Mouse (Mus musculus) thymus, postnatal 36 days (tissue): ENCODE results near the gene Map3k19.

Source experiments
- DNase-seq, 2 experiments: peaks; one replicate each; pipeline ENCODE4 v3.0.0; 2022; ENCODE audit warnings: mixed read lengths in 2 of 2

The Map3k19 gene

GRCm38 (mm10) chr1:127796341-127796740 lies 58.5 kb downstream of the Map3k19 start:
- peak; percentile 15 to 26 for DNase-seq

- DNase-seq: no peak
Measured at GRCm38 (mm10) chr1:127795087-127795769, 59.6 kb downstream of the Map3k19 start.

GRCm38 (mm10) chr1:127793459-127793858 lies 61.4 kb downstream of the Map3k19 start:
- DNase-seq: no peak

GRCm38 (mm10) chr1:127788943-127789342 lies 65.9 kb downstream of the Map3k19 start:
- DNase-seq: no peak

GRCm38 (mm10) chr1:127785882-127786281 lies 68.9 kb downstream of the Map3k19 start:
- DNase-seq: no peak

GRCm38 (mm10) chr1:127783862-127784261 lies 71.0 kb downstream of the Map3k19 start:
- no peak for DNase-seq

GRCm38 (mm10) chr1:127780849-127781248 lies 74.0 kb downstream of the Map3k19 start:
- no peak for DNase-seq

- no peak for DNase-seq
Measured at GRCm38 (mm10) chr1:127780142-127780541, 74.7 kb downstream of the Map3k19 start.

GRCm38 (mm10) chr1:127778611-127779010 lies 76.2 kb downstream of the Map3k19 start:
- DNase-seq: no peak

- no peak for DNase-seq
Measured at GRCm38 (mm10) chr1:127776246-127776645, 78.6 kb downstream of the Map3k19 start.

- DNase-seq: no peak
Measured at GRCm38 (mm10) chr1:127775206-127775720, 79.6 kb downstream of the Map3k19 start.

GRCm38 (mm10) chr1:127774501-127774880 lies 80.3 kb downstream of the Map3k19 start:
- no peak for DNase-seq

- DNase-seq: peak; percentile 98 to 100
Measured at GRCm38 (mm10) chr1:127773803-127774500, 80.9 kb downstream of the Map3k19 start, which contains the start of gene Ccnt2. Gene Ccnt2, plus strand, starts transcription at chr1:127774164.

- peak; percentile 2 to 11 for DNase-seq
Measured at GRCm38 (mm10) chr1:127773198-127773802, 81.5 kb downstream of the Map3k19 start.

GRCm38 (mm10) chr1:127766741-127767140 lies 88.1 kb downstream of the Map3k19 start:
- DNase-seq: no peak

GRCm38 (mm10) chr1:127765468-127765867 lies 89.4 kb downstream of the Map3k19 start:
- DNase-seq: no peak
